Mouse (Mus musculus): ENCODE results near the gene Lgals1. TPM values are rescaled to one million over a fixed set of nuclear protein-coding genes. Genes with fewer than 3 reads are reported as not detected.
A peak's percentile ranks its signal among the peaks of the same experiment; 100 is the strongest.

Lgals1 gene
- polyA plus RNA-seq, 2 experiments from 2014 or later: 804 to 1,171 TPM

DNA sequence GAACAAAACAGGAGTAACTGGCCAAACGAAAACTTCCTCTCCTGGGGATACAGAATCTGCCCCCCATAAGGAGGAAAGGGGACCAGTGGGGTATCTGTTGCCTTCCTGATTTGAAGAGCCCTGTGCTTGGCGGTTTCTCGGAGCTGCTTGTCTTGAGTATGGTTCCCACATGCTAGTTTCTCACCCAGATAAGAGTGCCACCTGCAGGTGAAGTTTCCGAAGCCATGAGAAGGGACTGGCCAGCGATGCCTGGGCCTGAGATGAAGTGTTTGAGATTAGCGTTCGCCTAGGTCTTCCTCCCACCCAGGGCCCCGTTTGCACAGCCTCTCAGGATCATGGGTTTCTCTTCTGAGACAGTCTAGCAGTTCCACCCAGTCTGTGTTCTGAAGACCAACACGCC is 14.5 kb upstream of the Lgals1 start:
- ATAC-seq: no peak

DNA sequence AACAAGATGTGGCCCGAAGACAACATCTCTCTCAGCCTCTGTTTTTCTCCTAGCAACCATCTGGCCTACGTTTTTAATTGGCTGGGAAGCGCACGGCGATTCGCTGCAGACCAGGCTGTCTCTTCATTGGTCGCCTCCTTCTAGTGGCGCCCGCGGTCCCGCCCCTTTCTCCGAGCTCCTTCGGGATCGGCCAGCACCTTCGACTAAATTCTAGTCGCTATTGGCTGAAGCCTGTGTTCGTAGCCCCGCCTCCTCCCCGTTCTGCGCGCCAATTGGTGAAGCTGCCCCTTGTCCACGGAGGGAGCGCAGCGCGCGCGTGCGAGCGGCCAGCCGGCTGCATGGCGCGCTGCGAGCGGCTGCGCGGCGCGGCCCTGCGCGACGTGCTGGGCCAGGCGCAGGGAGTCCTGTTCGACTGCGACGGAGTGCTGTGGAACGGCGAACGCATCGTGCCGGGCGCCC is 12.9 kb upstream of the Lgals1 start, which contains the start of gene Pdxp:
Pdxp (plus strand) TSS at position 288 of the 459 bp plus-strand sequence.
- ATAC-seq: peak; percentile 94

DNA sequence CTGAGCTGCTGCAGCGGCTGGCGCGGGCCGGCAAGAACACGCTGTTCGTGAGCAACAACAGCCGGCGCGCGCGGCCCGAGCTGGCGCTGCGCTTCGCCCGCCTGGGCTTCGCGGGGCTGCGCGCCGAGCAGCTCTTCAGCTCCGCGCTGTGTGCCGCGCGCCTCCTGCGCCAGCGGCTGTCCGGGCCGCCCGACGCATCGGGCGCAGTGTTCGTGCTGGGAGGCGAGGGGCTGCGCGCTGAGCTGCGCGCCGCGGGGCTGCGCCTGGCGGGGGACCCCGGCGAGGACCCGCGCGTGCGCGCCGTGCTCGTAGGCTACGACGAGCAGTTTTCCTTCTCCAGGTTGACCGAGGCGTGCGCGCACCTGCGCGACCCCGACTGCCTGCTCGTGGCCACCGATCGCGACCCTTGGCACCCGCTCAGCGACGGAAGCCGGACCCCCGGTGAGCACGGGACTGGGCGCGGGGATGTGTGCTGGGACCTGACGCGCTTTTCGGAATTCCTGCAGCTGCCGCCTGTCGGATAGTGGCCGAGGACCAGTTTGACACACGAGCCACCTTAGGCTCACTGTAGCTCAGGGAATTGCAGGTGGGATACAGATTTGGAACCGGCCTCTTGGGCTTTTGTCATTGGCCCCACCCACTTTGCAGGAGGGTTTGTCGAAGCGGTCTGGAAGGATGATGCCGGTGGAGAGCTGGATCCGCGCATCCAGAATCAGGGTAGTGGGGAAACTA is 12.3 kb upstream of the Lgals1 start:
- peak; percentile 25 for ATAC-seq

DNA sequence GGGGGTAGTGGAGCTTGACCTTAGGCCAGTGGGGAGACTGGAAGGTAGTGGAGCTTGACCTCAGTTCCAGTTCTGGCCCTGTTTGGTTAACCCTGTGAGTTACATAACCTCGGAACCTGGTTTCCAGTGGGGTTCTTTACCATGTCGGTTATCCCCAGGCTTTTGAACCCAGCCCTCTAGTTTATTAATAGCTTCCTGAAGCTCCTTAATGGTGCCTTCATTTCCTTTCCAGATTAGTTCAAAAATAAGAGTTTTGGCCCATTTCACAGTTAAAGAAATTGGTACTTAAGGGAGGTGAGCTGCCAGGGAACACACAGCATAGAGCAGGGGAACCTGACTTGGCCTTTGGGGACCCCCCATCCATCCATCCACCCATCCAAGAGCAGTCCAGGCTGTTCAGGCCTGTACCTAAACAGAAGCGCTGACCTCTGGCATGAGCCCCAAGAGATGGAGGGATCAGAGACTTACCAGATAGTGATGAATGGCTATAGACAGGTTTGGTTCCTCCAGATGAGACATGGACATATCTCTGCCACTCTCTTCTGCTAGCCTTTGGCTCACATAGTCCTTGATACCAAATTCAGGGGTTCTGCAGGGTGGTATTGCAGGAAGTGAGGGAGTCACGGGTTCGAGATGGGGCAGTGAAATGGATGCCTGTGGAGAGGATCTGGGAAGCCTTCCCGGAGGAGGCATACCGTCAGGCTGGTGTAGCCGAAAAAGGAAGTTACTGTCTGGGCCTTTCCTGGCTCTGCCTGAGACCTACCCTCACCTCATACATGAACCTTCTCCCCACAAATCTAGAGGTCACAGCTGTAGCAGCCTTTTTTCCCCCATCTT is 11.5 kb upstream of the Lgals1 start:
- no peak for ATAC-seq

DNA sequence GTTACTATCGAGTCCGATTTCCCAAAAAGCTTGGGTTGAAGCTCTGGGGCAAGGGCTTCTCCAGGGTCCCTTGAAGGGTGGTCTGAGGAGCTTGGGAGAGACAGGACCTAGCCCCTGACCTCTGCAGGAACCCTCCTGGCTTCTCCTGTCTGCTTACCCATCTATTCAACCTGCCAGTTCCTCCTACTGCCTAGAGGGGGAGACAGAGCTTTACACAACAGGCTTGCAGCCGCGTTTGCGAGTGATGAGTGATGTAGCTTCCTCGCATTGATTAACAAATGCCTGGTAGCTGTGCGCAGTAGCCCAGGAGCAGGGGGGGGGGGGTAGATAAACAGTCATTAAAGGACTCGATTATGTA is 10.9 kb upstream of the Lgals1 start:
- peak; percentile 26 for ATAC-seq

DNA sequence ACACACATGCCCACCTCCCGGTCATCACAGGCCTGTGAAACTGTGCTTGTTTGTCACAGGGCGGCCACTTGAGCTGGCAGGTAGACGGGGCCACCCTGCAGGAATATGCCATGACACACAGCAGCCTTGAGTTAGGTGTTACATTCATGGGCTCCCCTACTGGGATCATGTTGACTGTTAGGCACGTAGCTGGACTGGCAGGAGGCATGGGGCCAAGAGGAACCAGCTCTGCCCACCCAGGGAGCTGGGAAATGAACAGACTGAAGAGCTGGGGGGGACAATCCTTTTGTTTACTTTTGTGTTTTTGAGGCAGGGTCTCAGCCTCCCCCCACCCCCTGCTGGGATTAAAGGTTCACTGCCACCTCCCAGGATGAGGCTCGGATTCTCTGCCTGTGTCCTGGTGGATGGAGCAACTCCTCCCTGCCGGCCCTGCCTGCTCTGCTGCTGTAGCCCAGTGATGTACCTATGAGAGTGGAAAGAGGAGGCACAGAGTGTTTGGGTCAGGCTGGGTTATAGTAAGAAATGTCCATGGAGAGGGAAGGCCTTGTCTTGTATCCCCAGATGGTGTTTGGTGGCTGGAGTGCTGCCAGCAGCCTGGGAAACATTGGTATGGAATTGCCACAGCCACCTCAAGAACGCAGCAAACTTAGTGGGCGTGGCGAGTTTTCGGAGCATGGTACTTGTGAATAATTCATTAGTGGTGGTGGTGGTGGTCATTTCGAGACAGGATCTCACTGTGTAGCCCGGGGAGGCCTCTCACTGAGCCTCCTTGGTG is 10.3 kb upstream of the Lgals1 start:
- ATAC-seq: no peak

DNA sequence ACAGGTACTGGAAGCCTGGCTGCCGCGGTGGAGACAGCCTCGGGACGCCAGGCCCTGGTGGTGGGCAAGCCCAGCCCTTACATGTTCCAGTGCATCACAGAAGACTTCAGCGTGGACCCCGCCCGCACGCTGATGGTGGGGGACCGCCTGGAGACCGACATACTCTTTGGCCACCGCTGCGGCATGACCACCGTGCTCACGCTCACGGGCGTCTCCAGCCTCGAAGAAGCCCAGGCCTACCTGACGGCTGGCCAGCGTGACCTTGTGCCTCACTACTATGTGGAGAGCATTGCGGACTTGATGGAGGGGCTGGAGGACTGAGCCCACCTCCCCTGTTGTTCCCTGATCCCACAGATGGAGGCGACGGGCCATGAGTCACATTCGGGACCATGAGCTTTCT is 8.4 kb upstream of the Lgals1 start:
- no peak for ATAC-seq

DNA sequence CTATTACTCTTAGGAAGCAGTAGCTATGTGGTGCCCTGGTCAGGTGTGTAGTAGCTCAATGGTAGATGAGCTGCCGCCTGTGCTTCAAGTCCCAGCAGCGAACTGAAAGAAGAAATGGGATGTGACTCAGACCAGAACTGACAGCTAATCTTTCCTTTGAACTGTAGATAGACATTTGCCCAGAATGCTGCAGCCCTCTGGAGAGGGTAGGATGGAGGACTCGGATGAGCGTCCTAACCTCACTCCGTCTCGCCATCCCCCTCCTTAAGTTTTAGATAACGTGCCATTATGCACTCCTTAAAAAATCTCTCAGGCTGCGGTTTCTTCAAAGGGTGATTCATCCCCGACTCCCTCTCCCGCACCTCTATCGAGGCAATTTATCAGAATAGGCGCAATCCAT is 6.6 kb upstream of the Lgals1 start:
- no peak for ATAC-seq

DNA sequence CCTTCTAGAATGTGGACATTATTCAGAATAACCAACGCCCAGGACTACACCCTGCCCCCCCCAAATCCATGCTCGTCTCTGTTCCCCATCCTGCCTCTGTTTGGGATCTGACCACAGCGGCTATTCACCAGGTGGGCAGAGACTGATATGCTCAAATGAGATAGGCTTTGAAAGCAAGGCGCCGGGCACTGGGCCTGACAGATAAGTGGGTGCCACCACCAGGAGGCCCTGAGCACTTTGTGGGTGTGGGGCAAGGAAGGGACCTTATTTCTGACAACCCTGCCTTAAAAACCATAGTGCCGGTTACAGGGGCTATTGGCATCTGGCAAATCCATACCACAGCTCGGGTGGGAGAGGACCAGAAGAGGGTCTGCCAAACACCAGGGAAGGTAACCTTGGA is 3.8 kb upstream of the Lgals1 start:
- ATAC-seq: no peak

DNA sequence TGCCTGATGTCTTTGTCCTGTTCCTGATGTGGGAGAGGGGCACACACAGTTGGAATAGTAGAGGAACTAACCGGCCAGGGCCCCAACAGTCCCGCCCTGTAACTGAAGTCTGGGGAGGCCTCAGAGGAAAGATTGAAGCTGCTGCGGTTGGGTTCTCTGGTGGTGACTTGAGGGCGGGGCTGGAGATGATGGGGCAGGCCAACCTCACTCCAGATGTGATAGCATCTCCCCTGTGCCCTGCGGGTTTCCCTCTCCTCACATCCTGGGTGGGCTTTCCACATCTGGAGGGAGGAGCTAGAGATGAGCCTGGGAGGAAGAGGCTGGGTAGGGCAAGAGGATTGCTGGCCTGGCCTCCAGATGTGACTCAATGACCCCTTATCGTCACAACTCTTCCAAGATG is 2.9 kb upstream of the Lgals1 start:
- ATAC-seq: peak; percentile 64

DNA sequence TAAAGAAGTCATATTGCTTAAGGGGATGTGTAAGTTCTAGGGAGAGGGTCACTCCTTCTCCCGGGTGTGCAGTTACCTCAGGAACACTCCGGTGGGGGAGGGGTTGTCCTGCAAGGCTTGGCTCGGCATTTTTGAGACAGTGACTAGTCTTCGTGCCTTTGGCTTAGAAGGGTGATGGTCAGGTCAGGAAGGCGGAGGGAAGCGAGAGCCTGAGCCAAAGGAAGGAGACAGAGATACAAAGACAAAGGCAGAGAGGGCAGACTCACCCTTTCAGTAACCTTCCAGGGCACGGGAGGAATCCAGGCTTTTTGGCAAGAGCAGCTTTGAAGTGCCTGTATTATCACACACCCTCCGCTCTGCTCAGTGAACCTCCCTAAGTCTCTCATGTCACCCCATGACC is 1.4 kb upstream of the Lgals1 start:
- no peak for ATAC-seq

DNA sequence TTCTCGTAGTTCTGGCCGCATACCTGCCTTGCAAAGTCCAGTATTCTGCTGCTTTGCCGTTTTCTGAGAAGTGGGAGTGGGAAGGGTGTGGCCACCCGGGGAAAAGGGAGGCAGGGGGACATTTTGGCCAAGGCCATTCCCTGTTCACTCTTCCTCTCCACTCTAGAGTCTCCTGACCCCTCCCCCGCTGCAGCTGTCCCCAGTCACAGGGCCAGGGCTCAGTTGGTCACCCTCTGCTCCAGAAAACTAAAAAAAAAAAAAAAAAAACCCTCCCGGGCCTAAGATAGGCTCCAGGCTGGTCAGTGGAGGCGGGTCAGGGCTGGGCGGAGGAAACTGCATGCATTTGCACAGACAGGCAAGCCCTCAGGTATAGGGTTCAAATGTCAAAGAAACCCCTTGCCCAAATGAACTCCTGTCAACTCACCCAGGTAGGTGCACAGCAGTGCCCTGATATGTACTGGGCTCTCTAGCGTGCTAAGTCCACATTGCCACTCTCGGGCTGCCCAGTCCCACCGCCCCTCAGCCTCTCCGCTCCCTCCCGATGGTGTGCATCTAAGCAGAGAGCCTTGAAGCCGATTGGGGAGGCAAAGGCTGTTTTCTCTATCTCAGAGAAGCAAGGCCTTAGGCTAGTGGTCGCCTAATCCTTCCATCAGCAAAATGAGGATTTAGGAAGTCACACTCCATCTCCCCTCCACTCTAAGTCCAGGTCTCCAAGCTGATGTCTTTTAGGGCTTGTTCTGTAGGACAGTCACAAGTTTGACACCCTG is 679 bp downstream of the Lgals1 start:
- no peak for ATAC-seq

DNA sequence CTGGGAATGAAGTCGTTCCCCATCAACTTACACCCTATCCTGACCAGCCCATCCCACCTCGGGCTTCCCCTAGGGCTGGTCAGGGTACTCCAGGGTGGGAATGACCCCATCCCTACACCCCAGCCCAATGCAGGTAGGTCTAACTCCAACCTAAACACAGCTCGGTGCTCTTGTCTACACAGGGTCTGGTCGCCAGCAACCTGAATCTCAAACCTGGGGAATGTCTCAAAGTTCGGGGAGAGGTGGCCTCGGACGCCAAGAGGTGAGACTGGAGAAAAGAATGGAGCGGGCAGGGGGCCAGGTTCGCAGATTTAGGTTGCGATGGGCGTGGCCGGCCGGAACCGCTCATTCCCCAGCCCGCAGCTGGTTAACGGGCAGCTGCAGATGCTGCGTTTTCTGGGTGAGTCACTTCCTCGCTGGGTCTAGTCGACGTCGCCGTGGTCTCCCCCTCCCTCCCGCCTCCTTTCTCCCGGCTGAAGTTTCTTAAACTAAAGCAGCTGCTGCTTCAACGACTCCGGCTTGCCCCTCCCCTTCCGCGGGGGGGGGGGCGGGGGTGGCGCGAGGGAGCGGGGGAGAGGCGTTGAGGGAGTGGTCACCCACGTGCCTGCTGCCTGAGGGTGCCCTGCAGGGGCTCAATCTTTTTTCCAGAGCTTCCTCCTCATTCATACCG is 1.4 kb downstream of the Lgals1 start:
- peak; percentile 71 for ATAC-seq

DNA sequence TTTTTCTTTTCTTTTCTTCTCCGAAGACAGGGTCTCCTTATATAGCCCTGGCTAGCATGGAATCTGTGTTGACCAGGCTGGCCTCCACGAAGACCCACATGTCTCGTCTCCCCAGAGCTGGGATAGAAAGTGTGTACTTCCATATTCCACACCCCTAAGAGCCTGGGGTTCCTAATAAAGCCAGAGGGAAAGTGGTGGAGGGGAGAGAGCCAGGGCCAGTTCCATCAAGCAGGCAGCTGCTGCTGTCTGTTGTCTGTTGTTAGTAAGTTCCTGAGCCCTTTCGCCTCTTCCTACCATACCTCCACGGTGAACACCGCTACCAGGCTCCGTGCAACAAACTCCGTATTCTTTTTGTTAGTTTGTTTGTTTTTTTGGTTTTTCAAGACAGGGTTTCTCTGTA is 2.0 kb downstream of the Lgals1 start:
- ATAC-seq: no peak

DNA sequence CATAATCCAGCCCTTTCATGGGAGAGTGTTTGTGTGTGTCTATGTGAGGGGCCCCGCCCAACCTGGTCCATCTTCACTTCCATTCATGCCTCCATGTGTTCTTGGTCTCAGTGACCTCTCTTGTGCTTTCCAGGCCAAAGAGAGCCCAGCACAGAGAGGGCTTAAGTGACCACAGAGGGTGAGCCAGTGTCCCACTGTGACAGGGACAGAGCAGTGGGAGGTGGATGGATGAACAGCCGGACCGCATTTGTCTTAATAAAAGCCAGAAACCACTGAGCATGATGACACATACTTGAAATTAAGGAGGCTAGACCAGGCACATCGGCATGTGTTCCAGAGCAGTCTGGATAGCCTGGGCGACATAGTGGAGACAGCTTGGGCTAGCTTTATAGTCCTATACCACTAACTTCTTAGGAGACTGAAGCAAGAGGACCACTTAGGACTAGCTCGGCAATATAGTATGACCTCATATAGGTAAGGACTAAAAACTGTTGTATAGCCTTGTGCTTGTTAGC is 3.7 kb downstream of the Lgals1 start:
- no peak for ATAC-seq

DNA sequence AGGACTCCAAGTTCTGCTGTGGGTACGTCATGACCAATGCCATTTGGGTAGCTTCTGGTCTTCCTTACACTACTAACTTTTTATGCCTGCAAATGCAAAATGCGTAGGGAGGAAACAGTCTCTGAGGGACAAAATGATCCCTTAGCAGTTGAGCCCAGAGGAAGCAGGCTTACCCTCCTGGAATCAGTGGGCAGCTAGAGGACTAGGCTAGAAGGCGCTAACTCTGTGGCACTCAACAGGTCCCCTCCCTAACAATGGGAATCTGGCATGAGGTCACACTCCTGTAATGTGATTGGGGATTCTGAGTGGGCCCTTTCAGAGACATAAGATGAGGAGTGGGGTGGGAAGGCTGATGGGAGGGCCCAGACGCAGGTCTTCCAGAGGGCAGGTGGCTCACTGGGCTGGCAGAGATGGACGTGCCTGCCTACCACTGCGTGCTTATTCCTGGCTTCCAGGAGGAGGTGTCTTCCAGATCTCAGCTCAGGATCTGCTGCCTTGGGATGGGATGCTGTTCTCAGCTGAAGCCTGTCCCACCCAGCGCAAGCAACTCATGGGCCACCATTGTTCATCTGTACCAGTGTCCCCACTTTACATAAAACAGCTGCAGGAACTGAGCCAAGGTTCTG is 4.4 kb downstream of the Lgals1 start:
- ATAC-seq: no peak

DNA sequence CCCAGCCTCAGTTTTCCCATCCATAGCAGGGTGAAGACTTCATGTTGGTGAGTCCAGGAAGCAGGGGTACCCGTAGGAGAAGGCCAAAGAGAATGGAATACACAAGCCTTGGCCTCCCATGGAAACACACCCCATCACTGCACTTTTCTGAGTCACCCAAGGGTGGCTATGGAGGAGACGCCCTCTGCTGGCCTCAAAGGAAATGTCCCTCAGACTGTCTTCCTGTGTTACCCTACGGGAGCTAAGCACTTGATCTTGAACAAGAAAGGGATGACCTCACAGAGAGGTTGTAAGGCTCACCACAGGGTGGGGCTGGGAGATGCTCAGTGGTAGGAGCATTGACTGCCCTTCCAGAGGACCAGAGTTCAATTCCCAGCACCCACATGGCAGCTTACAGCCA is 5.1 kb downstream of the Lgals1 start:
- peak; percentile 59 for ATAC-seq

DNA sequence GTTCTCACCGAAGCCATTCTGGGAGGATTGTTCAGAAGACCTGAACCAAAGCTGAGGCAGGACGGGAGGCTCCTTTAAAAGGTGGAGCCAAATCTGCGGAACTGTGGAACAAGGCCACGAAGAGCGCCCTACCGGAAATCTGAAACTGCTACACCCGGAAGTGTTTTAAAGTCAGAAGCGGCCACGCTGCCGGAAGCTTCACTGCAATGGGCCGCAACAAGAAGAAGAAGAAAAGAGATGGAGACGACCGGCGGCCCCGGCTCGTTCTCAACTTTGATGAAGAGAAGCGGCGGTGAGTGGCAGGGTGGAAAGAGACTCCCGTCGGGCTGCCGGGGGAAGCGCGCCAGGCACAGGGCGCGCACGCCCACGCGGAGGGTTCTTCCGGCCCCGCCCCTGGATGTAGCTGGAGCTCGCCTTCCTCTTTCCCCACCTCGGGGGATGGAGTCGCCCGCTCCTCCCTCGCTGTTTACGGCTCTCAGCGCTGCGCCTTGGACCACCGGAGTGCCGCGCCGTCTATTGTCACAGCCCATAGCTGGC is 8.3 kb downstream of the Lgals1 start, which contains the start of gene Nol12:
Nol12 (plus strand) TSS at position 150 of the 537 bp plus-strand sequence.
- peak; percentile 85 for ATAC-seq

DNA sequence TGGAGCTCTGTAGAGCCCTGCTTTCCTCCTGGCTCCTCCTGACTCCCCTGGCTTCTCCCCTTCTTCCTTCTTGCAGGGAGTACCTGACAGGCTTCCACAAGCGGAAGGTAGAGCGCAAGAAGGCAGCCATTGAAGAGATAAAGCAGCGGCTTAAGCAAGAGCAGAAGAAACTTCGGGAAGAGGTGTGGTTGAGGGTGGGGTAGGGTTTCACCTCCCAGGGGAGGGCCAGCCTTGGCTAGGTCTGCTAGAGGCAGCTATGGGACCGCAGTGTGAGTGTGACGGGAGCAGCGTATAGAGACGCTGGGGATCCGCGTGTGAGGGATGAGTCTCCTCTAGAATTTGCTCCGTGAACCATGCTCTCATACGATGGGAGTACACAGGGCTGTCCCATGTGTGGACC is 9.9 kb downstream of the Lgals1 start:
- ATAC-seq: no peak

DNA sequence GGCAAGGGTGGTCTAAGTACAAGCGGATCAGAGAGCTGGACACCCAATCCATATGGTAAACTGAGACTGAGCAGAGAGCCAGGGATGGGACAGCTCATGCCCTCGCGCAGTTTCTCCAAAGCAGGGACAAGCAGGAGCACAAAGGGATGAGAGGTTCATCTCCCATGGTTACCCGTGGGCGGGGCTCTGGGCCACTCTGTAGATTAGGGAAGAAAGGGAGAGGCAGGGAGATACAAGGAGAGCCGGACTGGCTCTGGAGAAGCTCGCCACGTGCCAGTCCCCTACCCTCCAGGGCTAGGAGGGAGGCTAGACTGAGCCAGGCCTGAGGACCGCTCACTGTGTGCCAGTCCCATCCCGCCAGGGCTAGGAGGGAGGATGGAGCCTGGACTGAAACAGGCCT is 10.8 kb downstream of the Lgals1 start:
- ATAC-seq: no peak

DNA sequence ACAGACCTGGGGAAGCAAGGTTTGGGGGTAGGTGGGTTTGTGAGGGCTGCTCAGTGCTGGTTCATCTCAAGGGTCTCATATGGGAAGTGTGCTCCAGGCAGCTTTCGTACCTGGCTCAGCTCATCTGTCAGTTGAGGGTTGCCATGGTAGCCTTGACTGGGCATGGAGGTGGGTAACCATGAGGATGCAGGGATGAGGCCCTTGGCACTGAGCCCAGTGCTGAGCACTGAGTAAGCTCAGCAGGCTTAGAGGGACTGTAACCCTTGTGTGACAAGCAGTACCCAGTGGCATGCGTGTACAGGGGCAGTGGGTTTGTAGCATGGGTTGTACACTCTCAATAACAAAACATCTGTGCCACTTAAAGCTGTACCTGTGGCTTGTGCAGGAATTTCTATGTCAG is 11.4 kb downstream of the Lgals1 start:
- no peak for ATAC-seq

Data from activated CD4-positive, CD25-positive, alpha-beta regulatory T cell, adult 4 months (primary cell).